Mouse (Mus musculus): Measurements from ENCODE around the gene Nkg7.

GRCm38 (mm10) chr7:43443126-43443916 lies 6.4 kb downstream of the Nkg7 start:
- peak; percentile 39; the same call in 1 of the 2 replicates for TF ChIP-seq POLR2A (IDR thresholded peaks at IDR 0.05; ENCODE audit: extremely low read depth, insufficient read depth, low read length)
- no peak for TF ChIP-seq CTCF (IDR thresholded peaks at IDR 0.05; ENCODE audit: low read depth, low read length)
